In genomic region chr10:99327501-99327900, GRCm38 (mm10) we compare ENCODE assay signal across 16 mouse cellular contexts.
DNase-seq lines count a peak whose midpoint lies in the region; ATAC-seq and TF ChIP-seq lines count a peak whose summit lies in the region.
"Had no signal": no experiment of that assay in that cellular context is flagged by ENCODE, and none has a peak within 500 bp of the region (broad histone marks: within the 10 kb centered on the region; RNA-seq: fewer than 3 reads in every experiment).

No protein-coding gene starts in this region.

- no peak overlapping the region for H3K27ac ChIP-seq in heart, embryonic 10.5 days
- H3K27ac ChIP-seq in liver, adult 2 months (replicated peaks; ENCODE audit: insufficient read depth, low read depth, low read length), result no peak overlapping the region
- no peak overlapping the region for H3K27ac ChIP-seq in liver, embryonic 11.5 days (ENCODE audit: low read depth, low read length)
- no peak overlapping the region for H3K27ac ChIP-seq in intestine, embryonic 15.5 days
- H3K27ac ChIP-seq: embryonic facial prominence, embryonic 10.5 days; forebrain, embryonic 12.5 days; heart, embryonic 13.5 days; hindbrain, embryonic 12.5 days; layer of hippocampus, adult 2 months had no signal

- no peaks in the 10 kb centered on the region for H3K9me3 ChIP-seq in heart, embryonic 10.5 days
- H3K9me3 ChIP-seq in liver, embryonic 11.5 days (ENCODE audit: control insufficient read depth, low read length), result no peaks in the 10 kb centered on the region
- H3K9me3 ChIP-seq in intestine, embryonic 15.5 days, result no peaks in the 10 kb centered on the region
- H3K9me3 ChIP-seq: embryonic facial prominence, embryonic 10.5 days; forebrain, embryonic 12.5 days; heart, embryonic 13.5 days; hindbrain, embryonic 12.5 days had no signal

- no peaks in the 10 kb centered on the region for H3K4me1 ChIP-seq in heart, embryonic 10.5 days
- H3K4me1 ChIP-seq in liver, adult 2 months (ENCODE audit: control insufficient read depth, insufficient read depth, low read length), result no peaks in the 10 kb centered on the region; the same call in 1 of the 2 replicates
- H3K4me1 ChIP-seq in liver, embryonic 11.5 days (replicated peaks; ENCODE audit: control insufficient read depth, insufficient read depth, low read length), result no peaks in the 10 kb centered on the region
- H3K4me1 ChIP-seq in intestine, embryonic 15.5 days (replicated peaks), result no peaks in the 10 kb centered on the region
- H3K4me1 ChIP-seq: forebrain, embryonic 12.5 days; heart, embryonic 13.5 days had no signal

- no peak overlapping the region for H3K9ac ChIP-seq in liver, adult 2 months (ENCODE audit: low read depth, low read length)
- H3K9ac ChIP-seq in liver, embryonic 11.5 days (ENCODE audit: low read depth, low read length), result no peak overlapping the region
- no peak overlapping the region for H3K9ac ChIP-seq in intestine, embryonic 15.5 days
- H3K9ac ChIP-seq: forebrain, embryonic 12.5 days; heart, embryonic 13.5 days; hindbrain, embryonic 12.5 days had no signal

- no peak for TF ChIP-seq CTCF in liver, adult 2 months (IDR thresholded peaks at IDR 0.05; ENCODE audit: low read depth, low read length)

- TF ChIP-seq POLR2A in liver, adult 2 months (IDR thresholded peaks at IDR 0.05; ENCODE audit: extremely low read depth, insufficient read depth, low read length), result no peak

- ATAC-seq in liver, embryonic 11.5 days (replicated peaks; ENCODE audit: low FRiP score), result no peak
- ATAC-seq in intestine, embryonic 15.5 days, result no peak

- no peaks in the 10 kb centered on the region for H3K27me3 ChIP-seq in heart, embryonic 10.5 days (ENCODE audit: insufficient read depth, poor library complexity, severe bottlenecking)
- no peaks in the 10 kb centered on the region for H3K27me3 ChIP-seq in liver, adult 2 months (ENCODE audit: control insufficient read depth, insufficient read depth, low read length)
- no peaks in the 10 kb centered on the region for H3K27me3 ChIP-seq in liver, embryonic 11.5 days (replicated peaks; ENCODE audit: control insufficient read depth, insufficient read depth, low read length)
- no peaks in the 10 kb centered on the region for H3K27me3 ChIP-seq in intestine, embryonic 15.5 days (replicated peaks)
- H3K27me3 ChIP-seq: forebrain, embryonic 12.5 days; heart, embryonic 13.5 days; hindbrain, embryonic 12.5 days had no signal

- H3K79me2 ChIP-seq in liver, adult 2 months (ENCODE audit: control insufficient read depth, insufficient read depth, low read length), result no peaks in the 10 kb centered on the region

- peak; percentile 54 to 78 for DNase-seq in heart, adult 18-20 months
- DNase-seq in heart, embryonic 10.5 days (ENCODE audit: low spot score), result no peak
- peak; percentile 83 for DNase-seq in liver, adult 2 months (ENCODE audit: extremely low read depth, low read depth, low spot score)
- no peak for DNase-seq in liver, embryonic 11.5 days (ENCODE audit: low spot score)
- DNase-seq in heart, adult 9 months (ENCODE audit: low spot score in 2 of 2), result peak; percentile 59 to 75
- DNase-seq in heart, postnatal 14 days, result peak; percentile 7 to 29
- DNase-seq in layer of hippocampus, postnatal 14 days (ENCODE audit: low spot score in 2 of 2), result no peak
- DNase-seq: cerebellum, adult 9-10 months; right cerebral cortex, postnatal 25 days; thymus, adult 2 months had no signal

- intact Hi-C loops in heart, postnatal 14 days (cut with DNase I), result no loop called here

- no peak overlapping the region for H3K4me2 ChIP-seq in liver, embryonic 11.5 days
- H3K4me2 ChIP-seq in intestine, embryonic 15.5 days (replicated peaks), result no peak overlapping the region
- H3K4me2 ChIP-seq: forebrain, embryonic 12.5 days; heart, embryonic 13.5 days; hindbrain, embryonic 12.5 days had no signal

- WGBS in heart, embryonic 10.5 days, result 85% methylated on average over 2 of the region's 2 CpGs
- 55% methylated on average over 2 of the region's 2 CpGs for WGBS in liver, adult 2 months
- 86% methylated on average over 2 of the region's 2 CpGs for WGBS in liver, embryonic 11.5 days
- 93% methylated on average over 2 of the region's 2 CpGs for WGBS in intestine, embryonic 15.5 days

- H3K4me3 ChIP-seq in heart, embryonic 10.5 days, result no peak overlapping the region
- no peak overlapping the region for H3K4me3 ChIP-seq in liver, adult 2 months (ENCODE audit: insufficient read depth, low read depth, low read length)
- H3K4me3 ChIP-seq in liver, embryonic 11.5 days (ENCODE audit: low read depth, low read length), result no peak overlapping the region
- H3K4me3 ChIP-seq in intestine, embryonic 15.5 days (replicated peaks), result no peak overlapping the region
- H3K4me3 ChIP-seq: embryonic facial prominence, embryonic 10.5 days; forebrain, embryonic 12.5 days; heart, embryonic 13.5 days; hindbrain, embryonic 12.5 days; layer of hippocampus, adult 2 months had no signal

- H3K36me3 ChIP-seq in heart, embryonic 10.5 days, result no peaks in the 10 kb centered on the region
- H3K36me3 ChIP-seq in liver, adult 2 months (ENCODE audit: control insufficient read depth, insufficient read depth, low read length), result no peaks in the 10 kb centered on the region
- H3K36me3 ChIP-seq in liver, embryonic 11.5 days (ENCODE audit: control insufficient read depth, insufficient read depth, low read length), result no peaks in the 10 kb centered on the region
- H3K36me3 ChIP-seq in intestine, embryonic 15.5 days, result no peaks in the 10 kb centered on the region
- H3K36me3 ChIP-seq: embryonic facial prominence, embryonic 10.5 days; forebrain, embryonic 12.5 days; heart, embryonic 13.5 days; hindbrain, embryonic 12.5 days had no signal

Comparison
In these comparisons a context has a peak if more than half of its experiments do, and no peak if none do; other contexts are left out.
1. DNase-seq: peak in heart, adult 18-20 months (2 of 2), liver, adult 2 months (single experiment), heart, adult 9 months (2 of 2) and heart, postnatal 14 days (2 of 2); none in heart, embryonic 10.5 days (single experiment), liver, embryonic 11.5 days (single experiment) and layer of hippocampus, postnatal 14 days (0 of 2).